Mouse (Mus musculus) forebrain, embryonic 16.5 days (tissue): ENCODE results near the gene Ctsg. TPM values are rescaled to one million over a fixed set of nuclear protein-coding genes. Genes with fewer than 3 reads are reported as not detected.
"Not testable (repeated sequence)": the region's sequence is repeated elsewhere in the genome, so short reads cannot be mapped to it uniquely, and the experiment has no call there.

Experiments used
- ATAC-seq: fragments of 200-750 bp; cut with Nextera tagmentation; 2 replicates; pipeline ENCODE4 v1.8.0; 2017; ENCODE audit warnings: mild to moderate bottlenecking, moderate library complexity
- H3K27ac ChIP-seq: fragments of 300-500 bp; sonication (generic); 2 replicates; pipeline ENCODE4 v1.5.1; 2014; ENCODE audit warnings: low read length, control low read depth
- H3K27me3 ChIP-seq: fragments of 300-500 bp; sonication (generic); replicated peaks from 2 replicates; pipeline ENCODE4 v1.6.1; 2014; ENCODE audit warnings: low read length; ENCODE audit not compliant: control insufficient read depth, insufficient read depth
- H3K36me3 ChIP-seq: fragments of 300-500 bp; sonication (generic); 2 replicates; pipeline ENCODE4 v1.6.1; 2014; ENCODE audit not compliant: control insufficient read depth, insufficient read depth
- H3K4me1 ChIP-seq: fragments of 300-500 bp; sonication (generic); replicated peaks from 2 replicates; pipeline ENCODE4 v1.6.1; 2014; ENCODE audit warnings: low read length; ENCODE audit not compliant: control insufficient read depth, insufficient read depth
- H3K4me2 ChIP-seq: fragments of 300-500 bp; sonication (generic); 2 replicates; pipeline ENCODE4 v1.6.1; 2014; ENCODE audit warnings: mild to moderate bottlenecking, low read length, control low read depth
- H3K4me3 ChIP-seq: fragments of 300-500 bp; sonication (generic); replicated peaks from 2 replicates; pipeline ENCODE4 v1.5.1; 2014; ENCODE audit warnings: mild to moderate bottlenecking, low read length, control low read depth
- H3K9ac ChIP-seq: fragments of 300-500 bp; sonication (generic); replicated peaks from 2 replicates; pipeline ENCODE4 v1.6.1; 2014; ENCODE audit warnings: low read depth, low read length, control low read depth
- H3K9me3 ChIP-seq: fragments of 300-500 bp; sonication (generic); 2 replicates; pipeline ENCODE4 v1.6.1; 2016; ENCODE audit warnings: low read length; ENCODE audit not compliant: control insufficient read depth
- WGBS: fragments of 180-500 bp; shearing (Covaris S2); extraction: QIAGEN DNeasy Blood & Tissue Kit; methylation state at CpG from one replicate; pipeline ENCODE4 v1.1.7; 2014; 5-methylcytosine and 5-hydroxymethylcytosine counted together
- polyA plus RNA-seq: library from polyadenylated mRNA; unstranded; fragments of >200 nt; fragmentation: Nextera tagmentation; extraction: Ambion mirVana; gene quantifications from 2 replicates; pipeline ENCODE4 v1.2.1, GENCODE M21; 2015

Ctsg gene
- not detected in 2 replicates for polyA plus RNA-seq

- no peak for ATAC-seq
- WGBS: 82% methylated on average over 10 of the region's 10 CpGs
- Histone ChIP-seq H3K4me2 (no peak within 1 kb of the TSS), H3K36me3 (no peaks in the 10 kb centered on the region), H3K27ac (no peak within 1 kb of the TSS), H3K9me3 (no peaks in the 10 kb centered on the region), H3K27me3 (no peaks in the 10 kb centered on the region), H3K9ac (no peak within 1 kb of the TSS), H3K4me3 (no peak within 1 kb of the TSS), H3K4me1 (no peaks in the 10 kb centered on the region)
Measured at GRCm38 (mm10) chr14:56102386-56102785, at the start of gene Ctsg. TSS of gene Ctsg (minus strand) at chr14:56102574.

- not testable (repeated sequence) for H3K4me3 ChIP-seq, H3K4me1 ChIP-seq, H3K4me2 ChIP-seq, H3K27ac ChIP-seq, H3K27me3 ChIP-seq, ATAC-seq, H3K9me3 ChIP-seq, H3K9ac ChIP-seq, H3K36me3 ChIP-seq
- WGBS: 78% methylated on average over 1 of the region's 1 CpGs
Measured at GRCm38 (mm10) chr14:56133675-56134074, 31.3 kb upstream of the Ctsg start.

GRCm38 (mm10) chr14:56132508-56132907, 30.1 kb upstream of the Ctsg start, which contains the start of gene Gzmd:
TSS of gene Gzmd (minus strand) at chr14:56132608.
- not testable (repeated sequence) for H3K4me2 ChIP-seq, H3K4me3 ChIP-seq, H3K4me1 ChIP-seq, H3K27ac ChIP-seq, H3K36me3 ChIP-seq, H3K27me3 ChIP-seq, H3K9ac ChIP-seq, ATAC-seq, H3K9me3 ChIP-seq
- WGBS: 82% methylated on average over 2 of the region's 2 CpGs

GRCm38 (mm10) chr14:56128341-56128740, 26.0 kb upstream of the Ctsg start:
- Histone ChIP-seq H3K9ac (no peak overlapping the region), H3K36me3 (no peaks in the 10 kb centered on the region), H3K4me1 (no peaks in the 10 kb centered on the region), H3K27me3 (no peaks in the 10 kb centered on the region), H3K4me2 (no peak overlapping the region), H3K9me3 (no peaks in the 10 kb centered on the region), H3K27ac (no peak overlapping the region), H3K4me3 (no peak overlapping the region)
- ATAC-seq: no peak
- 48% methylated on average over 3 of the region's 3 CpGs for WGBS

GRCm38 (mm10) chr14:56123516-56123915, 21.1 kb upstream of the Ctsg start:
- Histone ChIP-seq H3K4me3 (no peak overlapping the region), H3K27me3 (no peaks in the 10 kb centered on the region), H3K9me3 (no peaks in the 10 kb centered on the region), H3K4me2 (no peak overlapping the region), H3K4me1 (no peaks in the 10 kb centered on the region), H3K9ac (no peak overlapping the region), H3K27ac (no peak overlapping the region), H3K36me3 (no peaks in the 10 kb centered on the region)
- ATAC-seq: no peak
- 84% methylated on average over 3 of the region's 3 CpGs for WGBS

GRCm38 (mm10) chr14:56120525-56120924, 18.2 kb upstream of the Ctsg start, which contains the start of gene Gzme:
TSS of gene Gzme (minus strand) at chr14:56120625.
- no peak for ATAC-seq

GRCm38 (mm10) chr14:56115531-56116310, 13.3 kb upstream of the Ctsg start:
- 94% methylated on average over 33 of the region's 33 CpGs for WGBS

More at GRCm38 (mm10) chr14:56120525-56120924, 18.2 kb upstream of the Ctsg start, which contains the start of gene Gzme:
- H3K36me3 ChIP-seq: no peaks in the 10 kb centered on the region
- H3K27me3 ChIP-seq: no peaks in the 10 kb centered on the region
- H3K4me1 ChIP-seq: no peaks in the 10 kb centered on the region
- H3K4me2 ChIP-seq: no peak within 1 kb of the TSS
- H3K9me3 ChIP-seq: no peaks in the 10 kb centered on the region
- H3K9ac ChIP-seq: no peak within 1 kb of the TSS
- H3K27ac ChIP-seq: no peak within 1 kb of the TSS
- H3K4me3 ChIP-seq: no peak within 1 kb of the TSS

GRCm38 (mm10) chr14:56105447-56106180, 3.2 kb upstream of the Ctsg start:
- Histone ChIP-seq H3K4me2 (no peak overlapping the region), H3K27me3 (no peaks in the 10 kb centered on the region), H3K9me3 (no peaks in the 10 kb centered on the region), H3K4me1 (no peaks in the 10 kb centered on the region), H3K4me3 (no peak overlapping the region), H3K27ac (no peak overlapping the region), H3K9ac (no peak overlapping the region), H3K36me3 (no peaks in the 10 kb centered on the region)
- no peak for ATAC-seq
- 81% methylated on average over 13 of the region's 13 CpGs for WGBS

More at GRCm38 (mm10) chr14:56115531-56116310, 13.3 kb upstream of the Ctsg start:
- H3K9ac ChIP-seq, H3K27me3 ChIP-seq, H3K4me3 ChIP-seq, ATAC-seq, H3K4me1 ChIP-seq, H3K36me3 ChIP-seq, H3K9me3 ChIP-seq, H3K27ac ChIP-seq, H3K4me2 ChIP-seq: not testable (repeated sequence)

- Histone ChIP-seq H3K9ac (no peak overlapping the region), H3K4me1 (no peaks in the 10 kb centered on the region), H3K4me3 (no peak overlapping the region), H3K27me3 (no peaks in the 10 kb centered on the region), H3K9me3 (no peaks in the 10 kb centered on the region), H3K36me3 (no peaks in the 10 kb centered on the region), H3K4me2 (no peak overlapping the region), H3K27ac (no peak overlapping the region)
- ATAC-seq: no peak
- 95% methylated on average over 5 of the region's 5 CpGs for WGBS
Measured at GRCm38 (mm10) chr14:56105016-56105415, 2.6 kb upstream of the Ctsg start.
